Mouse (Mus musculus) liver, embryonic 14.5 days (tissue): Measurements from ENCODE around the gene Olfr1380. TPM values are rescaled to one million over a fixed set of nuclear protein-coding genes. Genes with fewer than 3 reads are reported as not detected.
"Not testable (repeated sequence)": the region's sequence is repeated elsewhere in the genome, so short reads cannot be mapped to it uniquely, and the experiment has no call there.

Source experiments
- ATAC-seq: fragments of 200-750 bp; cut with Nextera tagmentation; 2 replicates; pipeline ENCODE4 v1.8.0; 2017; ENCODE audit warnings: moderate number of reproducible peaks, mild to moderate bottlenecking, moderate library complexity; ENCODE audit not compliant: insufficient read depth
- DNase-seq, 3 experiments: peaks; one replicate each; pipeline ENCODE4 v3.0.0-alpha.2; 2012 to 2013; ENCODE audit warnings: low read depth in 3 of 3, low spot score in 3 of 3
- H3K27ac ChIP-seq: fragments of 300-500 bp; sonication (generic); 2 replicates; pipeline ENCODE4 v1.5.1; 2014; ENCODE audit warnings: moderate library complexity, mild to moderate bottlenecking, control low read depth, inconsistent platforms
- H3K27me3 ChIP-seq: fragments of 300-500 bp; sonication (generic); 2 replicates; pipeline ENCODE4 v1.6.1; 2014; ENCODE audit warnings: mild to moderate bottlenecking, low read length, moderate library complexity; ENCODE audit not compliant: control insufficient read depth, insufficient read depth
- H3K36me3 ChIP-seq: fragments of 300-500 bp; sonication (generic); replicated peaks from 2 replicates; pipeline ENCODE4 v1.6.1; 2014; ENCODE audit warnings: low read depth; ENCODE audit not compliant: control insufficient read depth, insufficient read depth
- H3K4me1 ChIP-seq, 2 experiments: fragments of 200-500 bp in 1 of 2; fragments of 300-500 bp in 1 of 2; sonication (generic) in 1 of 2; replicated peaks; 2 replicates each; pipeline ENCODE4 v1.6.1; 2012 to 2014; ENCODE audit warnings: antibody characterized with exemption in 1 of 2, inconsistent platforms in 1 of 2, low read length in 1 of 2; ENCODE audit not compliant: control insufficient read depth in 2 of 2, insufficient read depth in 2 of 2
- H3K4me2 ChIP-seq: fragments of 300-500 bp; sonication (generic); 2 replicates; pipeline ENCODE4 v1.6.1; 2014; ENCODE audit warnings: low read depth, mild to moderate bottlenecking, control low read depth, moderate library complexity
- H3K4me3 ChIP-seq, 2 experiments: fragments of 200-500 bp in 1 of 2; fragments of 300-500 bp in 1 of 2; sonication (generic) in 1 of 2; 2 replicates each; pipeline ENCODE4 v1.5.1; 2012 to 2014; ENCODE audit warnings: low read depth in 2 of 2, low read length in 2 of 2, mild to moderate bottlenecking in 2 of 2, control low read depth in 1 of 2, inconsistent platforms in 1 of 2, moderate library complexity in 1 of 2; ENCODE audit not compliant: insufficient read depth in 1 of 2
- H3K9ac ChIP-seq: fragments of 300-500 bp; sonication (generic); replicated peaks from 2 replicates; pipeline ENCODE4 v1.6.1; 2014; ENCODE audit warnings: mild to moderate bottlenecking, control low read depth, moderate library complexity
- H3K9me3 ChIP-seq: fragments of 300-500 bp; sonication (generic); 2 replicates; pipeline ENCODE4 v1.6.1; 2016; ENCODE audit warnings: low read length, mixed read lengths; ENCODE audit not compliant: control insufficient read depth
- CTCF ChIP-seq: IDR thresholded peaks from 2 replicates; pipeline ENCODE4 v1.5.1; 2016; ENCODE audit warnings: antibody characterized with exemption, low read depth, control low read depth
- EP300 ChIP-seq: IDR thresholded peaks from 2 replicates; pipeline ENCODE4 v1.6.1; 2016; ENCODE audit warnings: antibody characterized with exemption, low read depth
- WGBS: fragments of 180-500 bp; shearing (Covaris S2); extraction: QIAGEN DNeasy Blood & Tissue Kit; methylation state at CpG from one replicate; pipeline ENCODE4 v1.1.7; 2014; ENCODE audit not compliant: insufficient replicate concordance; 5-methylcytosine and 5-hydroxymethylcytosine counted together
- polyA plus RNA-seq, 2 experiments: library from polyadenylated mRNA; depleted of rRNA in 1 of 2; stranded (reverse) in 1 of 2; unstranded in 1 of 2; fragments of >200 nt; fragmentation: Nextera tagmentation in 1 of 2; extraction: Ambion mirVana in 1 of 2; gene quantifications; 2 replicates each; pipeline versions ENCODE4 v1.2.1 to v1.2.3; 2012 to 2014

The Olfr1380 gene
- polyA plus RNA-seq (2012; rRNA removed) (not detected in 2 replicates), polyA plus RNA-seq (2014; fragmentation: Nextera tagmentation; extraction: Ambion mirVana) (not detected in 2 replicates)

GRCm38 (mm10) chr11:49556578-49556977 is at the start of gene Olfr1380:
Olfr1380 (plus strand) TSS chr11:49556878.
- WGBS, result 58% methylated on average over 5 of the region's 5 CpGs
- not testable (repeated sequence) for H3K27ac ChIP-seq, H3K9me3 ChIP-seq, H3K4me3 ChIP-seq, H3K36me3 ChIP-seq, H3K4me1 ChIP-seq, H3K9ac ChIP-seq, H3K4me2 ChIP-seq, ATAC-seq, DNase-seq, H3K27me3 ChIP-seq

GRCm38 (mm10) chr11:49518086-49518485 is 38.6 kb upstream of the Olfr1380 start:
- 45% methylated on average over 5 of the region's 5 CpGs for WGBS
- Histone ChIP-seq H3K4me2 (no peak overlapping the region), H3K27ac (no peak overlapping the region), H3K9me3 (no peaks in the 10 kb centered on the region), H3K4me1 (no peaks in the 10 kb centered on the region), H3K9ac (no peak overlapping the region), H3K27me3 (no peaks in the 10 kb centered on the region), H3K36me3 (no peaks in the 10 kb centered on the region), H3K4me3 (no peak overlapping the region)
- TF ChIP-seq EP300, result no peak
- no peak for TF ChIP-seq CTCF
- DNase-seq (no peak), ATAC-seq (no peak)

- Histone ChIP-seq H3K4me3 (no peak within 1 kb of the TSS), H3K27ac (no peak within 1 kb of the TSS), H3K9me3 (no peaks in the 10 kb centered on the region), H3K36me3 (no peaks in the 10 kb centered on the region), H3K27me3 (no peaks in the 10 kb centered on the region), H3K4me1 (no peaks in the 10 kb centered on the region), H3K4me2 (no peak within 1 kb of the TSS), H3K9ac (no peak within 1 kb of the TSS)
- DNase-seq (no peak), ATAC-seq (no peak)
- TF ChIP-seq EP300 (no peak), CTCF (no peak)
Observed at GRCm38 (mm10) chr11:49519348-49519747, 37.3 kb upstream of the Olfr1380 start, which contains the start of gene Olfr1383. Olfr1383 (plus strand) TSS chr11:49519648.

- no peak within 1 kb of the TSS for H3K9ac ChIP-seq
- H3K4me3 ChIP-seq, result no peak within 1 kb of the TSS
- WGBS, result 54% methylated on average over 3 of the region's 3 CpGs
- no peaks in the 10 kb centered on the region for H3K27me3 ChIP-seq
- TF ChIP-seq EP300, result no peak
- no peak for TF ChIP-seq CTCF
- no peak for DNase-seq
- no peak for ATAC-seq
- H3K4me2 ChIP-seq, result no peak within 1 kb of the TSS
- H3K27ac ChIP-seq, result no peak within 1 kb of the TSS
- H3K36me3 ChIP-seq, result no peaks in the 10 kb centered on the region
- no peaks in the 10 kb centered on the region for H3K4me1 ChIP-seq
- H3K9me3 ChIP-seq, result no peaks in the 10 kb centered on the region
Observed at GRCm38 (mm10) chr11:49527947-49528346, 28.7 kb upstream of the Olfr1380 start, which contains the start of gene Olfr1382. Olfr1382 (plus strand) TSS chr11:49528247.

GRCm38 (mm10) chr11:49532761-49533160 is 23.9 kb upstream of the Olfr1380 start:
- no peak for TF ChIP-seq CTCF
- TF ChIP-seq EP300, result no peak
- Histone ChIP-seq H3K4me2 (no peak overlapping the region), H3K9me3 (no peaks in the 10 kb centered on the region), H3K9ac (no peak overlapping the region), H3K4me1 (no peaks in the 10 kb centered on the region), H3K27me3 (no peaks in the 10 kb centered on the region), H3K4me3 (no peak overlapping the region), H3K27ac (no peak overlapping the region), H3K36me3 (no peaks in the 10 kb centered on the region)
- DNase-seq (no peak), ATAC-seq (no peak)

- DNase-seq, ATAC-seq, H3K9me3 ChIP-seq, H3K4me1 ChIP-seq, H3K27ac ChIP-seq, H3K4me2 ChIP-seq, H3K27me3 ChIP-seq, H3K4me3 ChIP-seq, H3K36me3 ChIP-seq, H3K9ac ChIP-seq: not testable (repeated sequence)
- 53% methylated on average over 2 of the region's 2 CpGs for WGBS
Observed at GRCm38 (mm10) chr11:49536631-49537030, 20.0 kb upstream of the Olfr1380 start.

- H3K36me3 ChIP-seq, H3K27me3 ChIP-seq, H3K9me3 ChIP-seq, ATAC-seq, H3K9ac ChIP-seq, H3K4me2 ChIP-seq, H3K27ac ChIP-seq, H3K4me1 ChIP-seq, H3K4me3 ChIP-seq, DNase-seq: not testable (repeated sequence)
- WGBS, result 58% methylated on average over 3 of the region's 3 CpGs
Observed at GRCm38 (mm10) chr11:49543149-49543548, 13.5 kb upstream of the Olfr1380 start, which contains the start of gene Olfr1381. Olfr1381 (plus strand) TSS chr11:49543449.
